Mouse (Mus musculus): ENCODE measurements around the gene Olfr211.

Gene Olfr211

GRCm38 (mm10) chr6:116514832-116515231, 25.9 kb downstream of the Olfr211 start:
- Histone ChIP-seq H3K36me3 (ENCODE audit: control insufficient read depth, insufficient read depth, low read length, poor library complexity, severe bottlenecking) (no peaks in the 10 kb centered on the region), H3K27me3 (ENCODE audit: control insufficient read depth, insufficient read depth, low read length, poor library complexity, severe bottlenecking) (no peaks in the 10 kb centered on the region)
- DNase-seq (ENCODE audit: low read depth, low spot score) = no peak

GRCm38 (mm10) chr6:116538156-116538555, 49.3 kb downstream of the Olfr211 start, which contains the start of gene Olfr213:
Olfr213 (plus strand) TSS chr6:116538456.
- Histone ChIP-seq H3K27me3 (ENCODE audit: control insufficient read depth, insufficient read depth, low read length, poor library complexity, severe bottlenecking) (no peaks in the 10 kb centered on the region), H3K36me3 (ENCODE audit: control insufficient read depth, insufficient read depth, low read length, poor library complexity, severe bottlenecking) (no peaks in the 10 kb centered on the region)
- no peak for DNase-seq (ENCODE audit: low read depth, low spot score)

GRCm38 (mm10) chr6:116542500-116542899, 53.6 kb downstream of the Olfr211 start:
- no peaks in the 10 kb centered on the region for H3K36me3 ChIP-seq (ENCODE audit: control insufficient read depth, insufficient read depth, low read length, poor library complexity, severe bottlenecking)
- H3K27me3 ChIP-seq (ENCODE audit: control insufficient read depth, insufficient read depth, low read length, poor library complexity, severe bottlenecking) = no peaks in the 10 kb centered on the region
- no peak for DNase-seq (ENCODE audit: low read depth, low spot score)

All from splenic B cell, adult 2 months (primary cell).